Mouse (Mus musculus) kidney, postnatal 25 days (tissue): ENCODE measurements around the gene Scg5.

Source experiments
- DNase-seq, 2 experiments: peaks; one replicate each; pipeline ENCODE4 v3.0.0; 2021; ENCODE audit warnings: mixed read lengths in 2 of 2

Scg5 gene

GRCm38 (mm10) chr2:113749309-113749708 lies 79.6 kb downstream of the Scg5 start:
- DNase-seq = no peak

DNA sequence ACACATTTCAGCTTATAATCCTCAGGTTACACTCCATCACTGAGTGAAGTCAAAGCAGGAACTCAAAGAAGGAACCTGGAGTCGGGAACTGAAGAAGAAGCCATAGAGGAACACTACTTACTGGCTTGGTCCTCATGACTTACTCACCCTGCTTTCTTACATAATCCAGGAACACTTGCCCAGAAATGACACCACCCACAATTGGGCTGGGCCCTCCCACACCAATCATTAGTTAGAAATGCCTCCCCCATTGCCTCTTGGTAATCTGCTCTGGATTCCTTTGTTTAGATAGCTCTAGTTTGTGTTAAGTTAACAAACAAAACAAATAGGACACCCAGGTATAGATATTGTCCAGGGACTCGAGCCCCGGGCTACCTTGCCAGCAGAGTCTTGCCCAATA lies 100.3 kb downstream of the Scg5 start:
- no peak for DNase-seq
